In the genomic region with DNA sequence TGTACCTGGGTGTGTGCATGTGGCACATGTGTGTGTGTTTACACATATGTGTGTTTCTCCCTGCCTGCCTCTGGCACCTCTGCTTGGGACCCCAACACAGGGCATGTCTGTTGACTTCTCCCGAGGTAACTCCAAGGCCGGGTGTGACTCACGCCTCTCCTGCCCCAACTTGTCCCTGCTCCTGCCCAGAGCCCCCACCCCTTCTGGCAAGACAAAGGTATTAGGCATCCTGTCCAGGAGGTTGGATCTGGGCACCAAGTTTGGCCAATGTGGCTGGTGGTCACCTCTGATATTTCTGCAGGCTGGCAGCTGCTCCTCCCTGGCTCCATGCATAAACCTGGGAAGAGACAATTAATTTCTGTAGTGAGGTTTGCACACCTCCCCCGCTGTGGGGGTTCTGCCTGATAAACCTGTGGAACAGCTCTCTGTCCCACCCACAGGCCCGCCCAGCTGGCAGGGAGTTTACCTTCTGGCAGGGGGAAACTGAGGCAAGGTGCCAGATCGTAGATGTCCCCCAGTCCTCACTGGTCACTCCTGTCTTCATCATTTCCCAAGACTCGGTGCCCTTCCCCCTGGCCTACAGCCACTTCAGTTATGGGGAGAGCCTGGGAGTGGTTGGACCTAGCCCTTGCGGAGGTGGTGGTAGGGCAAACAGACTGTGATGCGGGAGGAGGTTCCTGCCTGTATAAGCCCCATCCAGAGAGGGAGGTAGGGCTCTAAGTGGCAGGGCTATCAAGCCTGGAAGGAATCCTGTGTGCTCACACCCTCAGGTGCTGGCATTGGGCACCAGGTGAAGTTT, we compare ENCODE assay signal across 8 mouse cellular contexts. TPM values are rescaled to one million over a fixed set of nuclear protein-coding genes. Genes with fewer than 3 reads are reported as not detected.
A peak's percentile ranks its signal among the peaks of the same experiment; 100 is the strongest.
DNase-seq lines count a peak whose midpoint lies in the region; ATAC-seq lines count a peak whose summit lies in the region.
"Had no signal": no experiment of that assay in that cellular context is flagged by ENCODE, and none has a peak within 500 bp of the region (broad histone marks: within the 10 kb centered on the region; RNA-seq: fewer than 3 reads in every experiment).

No protein-coding gene starts in this region.

- H3K4me3 ChIP-seq in kidney, embryonic 15.5 days (replicated peaks), result peak overlapping the region; percentile 65; the same call in 1 of the 2 replicates
- H3K4me3 ChIP-seq in limb, embryonic 12.5 days (replicated peaks), result no peak overlapping the region; the same call in 1 of the 2 replicates
- H3K4me3 ChIP-seq in stomach, embryonic 14.5 days (ENCODE audit: low read depth, low read length), result peak overlapping the region; percentile 56
- H3K4me3 ChIP-seq in hindbrain, embryonic 10.5 days, result no peak overlapping the region
- no peak overlapping the region for H3K4me3 ChIP-seq in forebrain, embryonic 11.5 days (ENCODE audit: low read depth, low read length)

- DNase-seq in kidney, adult 9 months, result no peak
- peak; percentile 52 to 61 for DNase-seq in cerebellum, postnatal 25 days
- DNase-seq in hindbrain, embryonic 10.5 days (ENCODE audit: low spot score), result no peak
- DNase-seq in forebrain, embryonic 11.5 days (ENCODE audit: low spot score), result no peak
- DNase-seq: thymus, postnatal 14 days had no signal

- peaks cover 26% of the 10 kb centered on the region for H3K36me3 ChIP-seq in kidney, embryonic 15.5 days
- peaks cover 24% of the 10 kb centered on the region for H3K36me3 ChIP-seq in limb, embryonic 12.5 days
- peaks cover 10% of the 10 kb centered on the region; the same call in 1 of the 2 replicates for H3K36me3 ChIP-seq in stomach, embryonic 14.5 days (ENCODE audit: control insufficient read depth, insufficient read depth, low read length)
- peaks cover 20% of the 10 kb centered on the region for H3K36me3 ChIP-seq in hindbrain, embryonic 10.5 days
- no peaks in the 10 kb centered on the region for H3K36me3 ChIP-seq in forebrain, embryonic 11.5 days (ENCODE audit: control insufficient read depth, insufficient read depth, low read length)

- H3K4me1 ChIP-seq in kidney, embryonic 15.5 days, result peaks cover 28% of the 10 kb centered on the region
- peaks cover 10% of the 10 kb centered on the region for H3K4me1 ChIP-seq in limb, embryonic 12.5 days (replicated peaks)
- H3K4me1 ChIP-seq in stomach, embryonic 14.5 days (ENCODE audit: control insufficient read depth, insufficient read depth, low read length), result peaks cover 16% of the 10 kb centered on the region
- peaks cover 42% of the 10 kb centered on the region for H3K4me1 ChIP-seq in hindbrain, embryonic 10.5 days (replicated peaks)
- peaks cover 3% of the 10 kb centered on the region; the same call in 1 of the 2 replicates for H3K4me1 ChIP-seq in forebrain, embryonic 11.5 days (replicated peaks; ENCODE audit: control insufficient read depth, insufficient read depth, low read length)

- H3K9ac ChIP-seq in kidney, embryonic 15.5 days, result peak overlapping the region; percentile 65; the same call in 1 of the 2 replicates
- peak overlapping the region; percentile 8; the same call in 1 of the 2 replicates for H3K9ac ChIP-seq in limb, embryonic 12.5 days (replicated peaks)
- no peak overlapping the region for H3K9ac ChIP-seq in stomach, embryonic 14.5 days (replicated peaks; ENCODE audit: low read depth, low read length)
- no peak overlapping the region for H3K9ac ChIP-seq in forebrain, embryonic 11.5 days (ENCODE audit: low read length)

- WGBS in kidney, embryonic 15.5 days, result 78% methylated on average over 9 of the region's 9 CpGs
- WGBS in limb, embryonic 12.5 days, result 76% methylated on average over 9 of the region's 9 CpGs
- WGBS in stomach, embryonic 14.5 days, result 59% methylated on average over 9 of the region's 9 CpGs
- 89% methylated on average over 9 of the region's 9 CpGs for WGBS in hindbrain, embryonic 10.5 days
- 86% methylated on average over 9 of the region's 9 CpGs for WGBS in forebrain, embryonic 11.5 days

- H3K4me2 ChIP-seq in kidney, embryonic 15.5 days, result peak overlapping the region; percentile 64
- peak overlapping the region; percentile 79 for H3K4me2 ChIP-seq in limb, embryonic 12.5 days
- peak overlapping the region; percentile 48 for H3K4me2 ChIP-seq in stomach, embryonic 14.5 days (replicated peaks; ENCODE audit: low read depth, low read length)
- H3K4me2 ChIP-seq in forebrain, embryonic 11.5 days (ENCODE audit: low read depth, low read length, severe bottlenecking), result no peak overlapping the region

- H3K27ac ChIP-seq in kidney, embryonic 15.5 days, result no peak overlapping the region
- H3K27ac ChIP-seq in limb, embryonic 12.5 days, result no peak overlapping the region
- H3K27ac ChIP-seq in stomach, embryonic 14.5 days (ENCODE audit: low read length), result peak overlapping the region; percentile 71; the same call in 1 of the 2 replicates
- no peak overlapping the region for H3K27ac ChIP-seq in hindbrain, embryonic 10.5 days
- H3K27ac ChIP-seq in forebrain, embryonic 11.5 days (ENCODE audit: low read depth, low read length), result no peak overlapping the region

- H3K9me3 ChIP-seq in kidney, embryonic 15.5 days (replicated peaks), result no peaks in the 10 kb centered on the region
- H3K9me3 ChIP-seq in limb, embryonic 12.5 days, result no peaks in the 10 kb centered on the region
- no peaks in the 10 kb centered on the region for H3K9me3 ChIP-seq in stomach, embryonic 14.5 days (ENCODE audit: control insufficient read depth, low read depth, low read length)
- no peaks in the 10 kb centered on the region for H3K9me3 ChIP-seq in hindbrain, embryonic 10.5 days
- no peaks in the 10 kb centered on the region for H3K9me3 ChIP-seq in forebrain, embryonic 11.5 days (ENCODE audit: control insufficient read depth, low read length)

- no peak for ATAC-seq in kidney, embryonic 15.5 days (replicated peaks; ENCODE audit: low FRiP score)
- ATAC-seq in limb, embryonic 12.5 days (ENCODE audit: insufficient number of reproducible peaks, insufficient read depth, low FRiP score, low TSS enrichment, low read depth), result no peak
- no peak for ATAC-seq in stomach, embryonic 14.5 days (ENCODE audit: insufficient number of reproducible peaks, insufficient read depth, low FRiP score, low read depth)
- ATAC-seq in forebrain, embryonic 11.5 days (replicated peaks; ENCODE audit: low FRiP score), result no peak

- no peaks in the 10 kb centered on the region for H3K27me3 ChIP-seq in kidney, embryonic 15.5 days
- H3K27me3 ChIP-seq in limb, embryonic 12.5 days, result no peaks in the 10 kb centered on the region
- H3K27me3 ChIP-seq in stomach, embryonic 14.5 days (ENCODE audit: control insufficient read depth, insufficient read depth, low read length), result no peaks in the 10 kb centered on the region
- no peaks in the 10 kb centered on the region for H3K27me3 ChIP-seq in hindbrain, embryonic 10.5 days (ENCODE audit: insufficient read depth, poor library complexity, severe bottlenecking)
- no peaks in the 10 kb centered on the region for H3K27me3 ChIP-seq in forebrain, embryonic 11.5 days (ENCODE audit: control insufficient read depth, insufficient read depth, low read length)

RNA-seq across cellular contexts. Expression of a gene that starts 1.7 kb away (rescaled TPM):
- polyA plus RNA-seq in kidney, embryonic 15.5 days (2015; fragmentation: Nextera tagmentation; extraction: Ambion mirVana), result 0.78 and 1.0 TPM in 2 replicates
- 0.69 and 0.96 TPM in 2 replicates for polyA plus RNA-seq in limb, embryonic 12.5 days (2016; fragmentation: Nextera tagmentation; extraction: Ambion mirVana)
- polyA plus RNA-seq in stomach, embryonic 14.5 days (2014; fragmentation: Nextera tagmentation; extraction: Ambion mirVana), result 2.2 and 2.3 TPM in 2 replicates
- polyA plus RNA-seq in hindbrain, embryonic 10.5 days (2016; fragmentation: Nextera tagmentation; extraction: Ambion mirVana), result 0.29 and 0.37 TPM in 2 replicates
- 0.55 TPM in 2 replicates for polyA plus RNA-seq in forebrain, embryonic 11.5 days (2014; fragmentation: Nextera tagmentation; extraction: Ambion mirVana)

RNA-seq across cellular contexts. Expression of a gene that starts 26.8 kb away (rescaled TPM):
- 82.1 and 91.8 TPM in 2 replicates for polyA plus RNA-seq in kidney, embryonic 15.5 days (2015; fragmentation: Nextera tagmentation; extraction: Ambion mirVana)
- 103 and 107 TPM in 2 replicates for polyA plus RNA-seq in limb, embryonic 12.5 days (2016; fragmentation: Nextera tagmentation; extraction: Ambion mirVana)
- 40.0 and 41.3 TPM in 2 replicates for polyA plus RNA-seq in stomach, embryonic 14.5 days (2014; fragmentation: Nextera tagmentation; extraction: Ambion mirVana)
- 125 and 129 TPM in 2 replicates for polyA plus RNA-seq in hindbrain, embryonic 10.5 days (2016; fragmentation: Nextera tagmentation; extraction: Ambion mirVana)
- 83.5 and 97.8 TPM in 2 replicates for polyA plus RNA-seq in forebrain, embryonic 11.5 days (2014; fragmentation: Nextera tagmentation; extraction: Ambion mirVana)

RNA-seq across cellular contexts. Expression of a gene that starts 31.4 kb away (rescaled TPM):
- 67.8 and 81.8 TPM in 2 replicates for polyA plus RNA-seq in kidney, embryonic 15.5 days (2015; fragmentation: Nextera tagmentation; extraction: Ambion mirVana)
- polyA plus RNA-seq in limb, embryonic 12.5 days (2016; fragmentation: Nextera tagmentation; extraction: Ambion mirVana), result 71.5 and 71.6 TPM in 2 replicates
- 44.9 and 46.2 TPM in 2 replicates for polyA plus RNA-seq in stomach, embryonic 14.5 days (2014; fragmentation: Nextera tagmentation; extraction: Ambion mirVana)
- polyA plus RNA-seq in hindbrain, embryonic 10.5 days (2016; fragmentation: Nextera tagmentation; extraction: Ambion mirVana), result 87.8 and 103 TPM in 2 replicates
- polyA plus RNA-seq in forebrain, embryonic 11.5 days (2014; fragmentation: Nextera tagmentation; extraction: Ambion mirVana), result 72.6 and 74.2 TPM in 2 replicates

RNA-seq across cellular contexts. Expression of a gene that starts 33.0 kb away (rescaled TPM):
- 18.7 and 21.9 TPM in 2 replicates for polyA plus RNA-seq in kidney, embryonic 15.5 days (2015; fragmentation: Nextera tagmentation; extraction: Ambion mirVana)
- polyA plus RNA-seq in limb, embryonic 12.5 days (2016; fragmentation: Nextera tagmentation; extraction: Ambion mirVana), result 13.5 and 13.6 TPM in 2 replicates
- polyA plus RNA-seq in stomach, embryonic 14.5 days (2014; fragmentation: Nextera tagmentation; extraction: Ambion mirVana), result 10.0 TPM in 2 replicates
- polyA plus RNA-seq in hindbrain, embryonic 10.5 days (2016; fragmentation: Nextera tagmentation; extraction: Ambion mirVana), result 13.1 and 14.7 TPM in 2 replicates
- 11.8 and 13.7 TPM in 2 replicates for polyA plus RNA-seq in forebrain, embryonic 11.5 days (2014; fragmentation: Nextera tagmentation; extraction: Ambion mirVana)

RNA-seq across cellular contexts. Expression of a gene that starts 55.6 kb away (rescaled TPM):
- 155 and 165 TPM in 2 replicates for polyA plus RNA-seq in kidney, embryonic 15.5 days (2015; fragmentation: Nextera tagmentation; extraction: Ambion mirVana)
- polyA plus RNA-seq in limb, embryonic 12.5 days (2016; fragmentation: Nextera tagmentation; extraction: Ambion mirVana), result 164 and 171 TPM in 2 replicates
- 126 and 139 TPM in 2 replicates for polyA plus RNA-seq in stomach, embryonic 14.5 days (2014; fragmentation: Nextera tagmentation; extraction: Ambion mirVana)
- 198 and 221 TPM in 2 replicates for polyA plus RNA-seq in hindbrain, embryonic 10.5 days (2016; fragmentation: Nextera tagmentation; extraction: Ambion mirVana)
- polyA plus RNA-seq in forebrain, embryonic 11.5 days (2014; fragmentation: Nextera tagmentation; extraction: Ambion mirVana), result 275 and 283 TPM in 2 replicates

Comparison
In these comparisons a context has a peak if more than half of its experiments do, and no peak if none do; other contexts are left out.
1. H3K4me3 ChIP-seq: peak in kidney, embryonic 15.5 days (single experiment) and stomach, embryonic 14.5 days (single experiment); none in limb, embryonic 12.5 days (single experiment), hindbrain, embryonic 10.5 days (single experiment) and forebrain, embryonic 11.5 days (single experiment).
2. H3K9ac ChIP-seq: peak in kidney, embryonic 15.5 days (single experiment) and limb, embryonic 12.5 days (single experiment); none in stomach, embryonic 14.5 days (single experiment) and forebrain, embryonic 11.5 days (single experiment).
3. DNase-seq: peak in cerebellum, postnatal 25 days (2 of 2); none in kidney, adult 9 months (single experiment), hindbrain, embryonic 10.5 days (single experiment) and forebrain, embryonic 11.5 days (single experiment).